Mouse (Mus musculus) C2C12 (cell line): ENCODE results near the gene Gba2.

Source experiments
- CTCF ChIP-seq: IDR thresholded peaks from one replicate; pipeline ENCODE4 v1.5.1; 2011; ENCODE audit not compliant: control insufficient read depth, insufficient read depth, insufficient read length
- FOSL1 ChIP-seq: IDR thresholded peaks from one replicate; pipeline ENCODE4 v1.8.0; 2011; ENCODE audit warnings: mild to moderate bottlenecking, low read length; ENCODE audit not compliant: poor library complexity, insufficient read depth, severe bottlenecking
- MAX ChIP-seq: IDR thresholded peaks from one replicate; pipeline ENCODE4 v1.6.1; 2011; ENCODE audit warnings: mild to moderate bottlenecking, control low read depth
- USF1 ChIP-seq: IDR thresholded peaks from one replicate; pipeline ENCODE4 v1.6.1; 2011; ENCODE audit warnings: low read depth, mild to moderate bottlenecking, control low read depth, moderate library complexity

GRCm38 (mm10) chr4:43604099-43604498 is 25.4 kb upstream of the Gba2 start:
- TF ChIP-seq USF1 (no peak), CTCF (no peak), MAX (no peak), FOSL1 (no peak)
